Mouse (Mus musculus): ENCODE results near the gene Agtr1a. TPM values are rescaled to one million over a fixed set of nuclear protein-coding genes. Genes with fewer than 3 reads are reported as not detected.

Agtr1a gene
- polyA plus RNA-seq, 1 experiment from 2014 or later = 1.6 TPM

DNA sequence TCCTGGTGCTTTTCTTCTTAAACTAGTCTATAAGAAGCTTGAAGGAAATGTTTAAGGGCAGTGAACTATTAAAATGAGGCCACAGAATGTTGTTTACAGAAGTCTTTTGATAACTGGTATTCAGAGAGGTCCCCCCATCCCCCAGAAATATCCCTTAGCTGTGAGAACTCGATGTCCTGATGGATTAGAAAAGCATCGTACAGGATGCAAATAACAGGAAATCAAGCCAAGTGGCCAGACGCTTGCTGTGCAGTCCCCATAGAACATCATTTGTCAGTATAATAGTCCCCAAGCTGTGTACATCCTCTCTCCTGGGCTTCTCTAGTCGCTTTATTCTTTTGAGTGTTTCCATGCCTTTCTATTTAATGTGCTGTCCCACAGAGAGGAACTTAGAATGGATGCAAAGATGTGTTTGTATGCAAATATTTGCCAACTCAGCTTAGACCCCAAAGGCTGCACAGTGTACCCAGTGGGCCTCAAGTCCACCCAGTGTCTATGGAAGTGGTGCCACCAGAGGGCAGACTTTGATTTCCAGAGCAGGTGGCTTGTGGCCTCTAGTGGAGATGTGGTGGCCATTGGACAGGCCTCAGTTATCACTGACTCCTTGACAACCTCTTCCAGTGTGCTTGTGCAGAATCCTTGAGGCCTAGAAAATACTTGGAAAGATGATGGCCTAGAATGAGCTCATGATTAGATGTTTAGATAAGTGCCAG, 22.4 kb downstream of the Agtr1a start:
- no peak overlapping the region for H3K4me2 ChIP-seq (replicated peaks; ENCODE audit: low read depth)
- no peak overlapping the region for H3K9ac ChIP-seq (ENCODE audit: low read length)
- H3K4me1 ChIP-seq (replicated peaks; ENCODE audit: control insufficient read depth, insufficient read depth) = no peaks in the 10 kb centered on the region
- no peaks in the 10 kb centered on the region for H3K9me3 ChIP-seq (ENCODE audit: control insufficient read depth, low read length)
- H3K27me3 ChIP-seq (ENCODE audit: control insufficient read depth, insufficient read depth, low read length) = no peaks in the 10 kb centered on the region
- H3K36me3 ChIP-seq (ENCODE audit: control insufficient read depth, insufficient read depth, low read length) = no peaks in the 10 kb centered on the region
- ATAC-seq (ENCODE audit: low FRiP score, low TSS enrichment) (no peak), DNase-seq (ENCODE audit: low spot score) (no peak)
- no peak overlapping the region for H3K4me3 ChIP-seq (ENCODE audit: low read depth, low read length)
- TF ChIP-seq EP300 (optimal IDR thresholded peaks at IDR 0.05) (no peak), CTCF (IDR thresholded peaks at IDR 0.05; ENCODE audit: low read depth) (peak; percentile 56)
- H3K27ac ChIP-seq (replicated peaks) = no peak overlapping the region
- WGBS = 41% methylated on average over 4 of the region's 4 CpGs

DNA sequence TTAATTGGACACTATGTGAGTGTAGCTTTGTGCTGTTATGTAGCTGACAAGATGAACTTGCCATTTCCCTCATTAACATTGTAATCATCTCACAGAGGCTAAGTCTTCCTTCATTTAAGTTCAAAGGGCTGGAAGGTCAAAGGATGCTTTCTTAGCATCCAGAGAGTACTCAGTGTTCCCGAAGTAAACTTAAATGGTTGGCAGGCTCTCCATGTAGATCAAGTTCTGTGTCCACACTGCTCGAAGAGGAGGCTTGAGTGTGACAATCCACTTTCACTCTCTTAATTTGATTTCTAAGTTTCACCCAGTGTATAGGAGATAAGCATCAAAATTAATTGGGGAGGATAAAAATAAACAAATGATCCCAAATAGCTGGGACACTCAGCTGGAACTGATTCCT, 23.6 kb downstream of the Agtr1a start:
- no peaks in the 10 kb centered on the region for H3K36me3 ChIP-seq (ENCODE audit: control insufficient read depth, insufficient read depth, low read length)
- no peak overlapping the region for H3K4me3 ChIP-seq (ENCODE audit: low read depth, low read length)
- TF ChIP-seq CTCF (IDR thresholded peaks at IDR 0.05; ENCODE audit: low read depth) = no peak
- no peak for TF ChIP-seq EP300 (optimal IDR thresholded peaks at IDR 0.05)
- ATAC-seq (ENCODE audit: low FRiP score, low TSS enrichment) (no peak), DNase-seq (ENCODE audit: low spot score) (no peak)
- H3K4me1 ChIP-seq (replicated peaks; ENCODE audit: control insufficient read depth, insufficient read depth) = no peaks in the 10 kb centered on the region
- WGBS = 74% methylated on average over 2 of the region's 2 CpGs
- H3K9me3 ChIP-seq (ENCODE audit: control insufficient read depth, low read length) = no peaks in the 10 kb centered on the region
- no peak overlapping the region for H3K4me2 ChIP-seq (replicated peaks; ENCODE audit: low read depth)
- H3K9ac ChIP-seq (ENCODE audit: low read length) = no peak overlapping the region
- H3K27ac ChIP-seq (replicated peaks) = no peak overlapping the region
- no peaks in the 10 kb centered on the region for H3K27me3 ChIP-seq (ENCODE audit: control insufficient read depth, insufficient read depth, low read length)

DNA sequence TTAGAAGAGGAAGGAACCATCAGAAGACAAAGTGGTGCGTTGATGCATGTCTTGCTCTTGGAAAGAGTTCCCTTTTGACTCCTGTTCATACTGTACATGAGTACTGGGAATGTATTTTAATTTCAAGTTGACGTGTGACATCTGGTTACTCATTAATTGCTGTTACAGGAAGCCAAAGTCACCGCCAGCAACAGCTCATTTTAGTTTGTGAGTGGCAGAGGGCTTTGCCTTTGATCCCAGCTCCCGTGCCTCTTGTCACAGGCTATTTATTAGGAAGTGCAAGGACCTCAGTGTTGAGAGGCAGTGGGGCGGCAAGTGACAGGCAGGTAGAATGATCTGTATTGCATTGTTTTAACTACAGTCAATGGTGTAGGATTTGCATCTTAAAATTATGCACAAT, 24.8 kb downstream of the Agtr1a start:
- Histone ChIP-seq H3K36me3 (ENCODE audit: control insufficient read depth, insufficient read depth, low read length) (no peaks in the 10 kb centered on the region), H3K27me3 (ENCODE audit: control insufficient read depth, insufficient read depth, low read length) (no peaks in the 10 kb centered on the region), H3K9ac (ENCODE audit: low read length) (no peak overlapping the region), H3K4me2 (replicated peaks; ENCODE audit: low read depth) (no peak overlapping the region), H3K9me3 (ENCODE audit: control insufficient read depth, low read length) (no peaks in the 10 kb centered on the region), H3K27ac (replicated peaks) (no peak overlapping the region), H3K4me3 (ENCODE audit: low read depth, low read length) (no peak overlapping the region), H3K4me1 (replicated peaks; ENCODE audit: control insufficient read depth, insufficient read depth) (no peaks in the 10 kb centered on the region)
- ATAC-seq (ENCODE audit: low FRiP score, low TSS enrichment) = no peak
- 37% methylated on average over 5 of the region's 5 CpGs for WGBS
- peak; percentile 21 for DNase-seq (ENCODE audit: low spot score)
- TF ChIP-seq CTCF (IDR thresholded peaks at IDR 0.05; ENCODE audit: low read depth) = no peak

DNA sequence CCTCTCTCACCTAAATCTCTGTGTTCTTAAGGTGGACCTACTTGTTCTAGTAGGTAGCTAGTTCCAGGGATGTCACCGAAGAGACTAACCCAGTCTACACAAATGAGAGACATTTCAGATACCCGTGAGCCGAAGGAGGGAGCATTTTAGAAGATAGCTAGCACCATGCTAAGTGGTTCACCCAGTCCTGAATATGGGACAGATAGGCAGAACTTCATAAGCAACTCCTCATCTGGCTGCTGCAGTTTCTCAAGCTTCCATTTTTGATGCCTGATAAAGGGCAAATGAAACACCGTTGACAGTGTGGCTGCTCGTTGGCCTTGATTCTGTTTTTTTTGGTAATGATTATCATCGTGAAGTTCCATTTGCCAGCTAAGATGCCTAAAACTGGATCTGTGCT, 25.8 kb downstream of the Agtr1a start:
- WGBS = 90% methylated on average over 6 of the region's 6 CpGs
- ATAC-seq (ENCODE audit: low FRiP score, low TSS enrichment) (no peak), DNase-seq (ENCODE audit: low spot score) (no peak)
- H3K4me2 ChIP-seq (replicated peaks; ENCODE audit: low read depth) = no peak overlapping the region
- no peaks in the 10 kb centered on the region for H3K27me3 ChIP-seq (ENCODE audit: control insufficient read depth, insufficient read depth, low read length)
- H3K27ac ChIP-seq (replicated peaks) = no peak overlapping the region
- no peak for TF ChIP-seq CTCF (IDR thresholded peaks at IDR 0.05; ENCODE audit: low read depth)
- TF ChIP-seq EP300 (optimal IDR thresholded peaks at IDR 0.05) = no peak
- H3K4me3 ChIP-seq (ENCODE audit: low read depth, low read length) = no peak overlapping the region
- H3K9me3 ChIP-seq (ENCODE audit: control insufficient read depth, low read length) = no peaks in the 10 kb centered on the region
- H3K4me1 ChIP-seq (replicated peaks; ENCODE audit: control insufficient read depth, insufficient read depth) = no peaks in the 10 kb centered on the region
- no peaks in the 10 kb centered on the region for H3K36me3 ChIP-seq (ENCODE audit: control insufficient read depth, insufficient read depth, low read length)
- H3K9ac ChIP-seq (ENCODE audit: low read length) = no peak overlapping the region

DNA sequence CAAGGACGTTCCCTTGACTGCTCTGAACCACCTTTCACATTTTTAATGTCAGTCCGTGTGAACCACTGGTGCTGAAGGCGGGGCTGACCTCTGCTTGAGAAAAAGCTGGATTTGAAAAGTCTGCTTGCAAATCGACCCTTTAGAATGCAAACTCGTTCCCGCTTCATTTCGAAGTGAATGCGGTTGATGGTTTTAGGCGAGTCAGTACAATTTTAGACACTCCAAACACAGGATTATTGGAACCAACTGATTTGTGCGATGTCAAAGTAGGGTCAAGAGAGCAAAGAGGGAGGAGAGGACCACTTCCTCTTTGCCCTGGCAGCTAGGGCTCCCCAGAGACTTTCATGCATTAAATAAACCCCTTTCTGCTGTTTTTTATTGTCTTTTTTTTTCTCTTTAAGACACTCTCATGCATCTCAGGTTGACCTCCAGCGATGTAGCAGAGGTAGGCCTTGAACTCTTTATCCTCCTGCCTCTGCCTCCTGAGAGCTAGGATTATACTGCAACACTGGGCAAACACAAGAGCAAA, 27.9 kb downstream of the Agtr1a start:
- 67% methylated on average over 11 of the region's 11 CpGs for WGBS
- H3K27me3 ChIP-seq (ENCODE audit: control insufficient read depth, insufficient read depth, low read length) = no peaks in the 10 kb centered on the region
- H3K9ac ChIP-seq (ENCODE audit: low read length) = no peak overlapping the region
- H3K4me2 ChIP-seq (replicated peaks; ENCODE audit: low read depth) = no peak overlapping the region
- H3K4me1 ChIP-seq (replicated peaks; ENCODE audit: control insufficient read depth, insufficient read depth) = no peaks in the 10 kb centered on the region
- H3K27ac ChIP-seq (replicated peaks) = no peak overlapping the region
- no peak overlapping the region for H3K4me3 ChIP-seq (ENCODE audit: low read depth, low read length)
- DNase-seq (ENCODE audit: low spot score) (no peak), ATAC-seq (ENCODE audit: low FRiP score, low TSS enrichment) (no peak)
- H3K9me3 ChIP-seq (ENCODE audit: control insufficient read depth, low read length) = no peaks in the 10 kb centered on the region
- no peaks in the 10 kb centered on the region for H3K36me3 ChIP-seq (ENCODE audit: control insufficient read depth, insufficient read depth, low read length)
- no peak for TF ChIP-seq CTCF (IDR thresholded peaks at IDR 0.05; ENCODE audit: low read depth)
- no peak for TF ChIP-seq EP300 (optimal IDR thresholded peaks at IDR 0.05)

DNA sequence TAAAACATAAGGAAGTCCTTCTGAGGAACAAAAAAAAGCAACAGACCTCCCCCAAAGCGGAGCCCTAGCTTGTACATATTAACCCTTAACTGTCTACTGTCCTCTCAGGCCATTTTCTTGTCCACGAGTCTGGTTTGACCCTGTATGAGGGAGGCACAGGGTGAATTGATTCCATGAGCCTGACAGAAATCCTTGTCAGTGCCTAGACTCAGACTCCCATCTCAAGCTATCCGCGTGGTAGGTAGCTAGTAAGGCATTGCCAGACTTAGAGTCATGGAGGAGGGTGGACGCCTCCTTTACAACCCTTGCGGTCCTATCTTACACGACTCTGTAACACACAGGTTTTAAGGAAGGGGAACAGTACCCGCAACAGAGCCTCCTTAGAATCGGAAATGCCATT, 28.5 kb downstream of the Agtr1a start:
- Histone ChIP-seq H3K4me3 (ENCODE audit: low read depth, low read length) (no peak overlapping the region), H3K36me3 (ENCODE audit: control insufficient read depth, insufficient read depth, low read length) (no peaks in the 10 kb centered on the region), H3K4me2 (replicated peaks; ENCODE audit: low read depth) (no peak overlapping the region), H3K27ac (replicated peaks) (no peak overlapping the region), H3K27me3 (ENCODE audit: control insufficient read depth, insufficient read depth, low read length) (no peaks in the 10 kb centered on the region), H3K4me1 (replicated peaks; ENCODE audit: control insufficient read depth, insufficient read depth) (no peaks in the 10 kb centered on the region), H3K9me3 (ENCODE audit: control insufficient read depth, low read length) (no peaks in the 10 kb centered on the region), H3K9ac (ENCODE audit: low read length) (no peak overlapping the region)
- WGBS = 75% methylated on average over 9 of the region's 9 CpGs
- DNase-seq (ENCODE audit: low spot score) (no peak), ATAC-seq (ENCODE audit: low FRiP score, low TSS enrichment) (no peak)
- TF ChIP-seq CTCF (IDR thresholded peaks at IDR 0.05; ENCODE audit: low read depth) (no peak), EP300 (optimal IDR thresholded peaks at IDR 0.05) (no peak)

Data from stomach, postnatal 0 days (tissue).